Mouse (Mus musculus): ENCODE data around the gene Fbxo30.

- TF ChIP-seq CTCF (IDR thresholded peaks at IDR 0.05) (no peak), EP300 (IDR thresholded peaks at IDR 0.05) (no peak)
Observed at GRCm38 (mm10) chr10:11322316-11322715, 41.2 kb downstream of the Fbxo30 start.
